Mouse (Mus musculus) neural tube, embryonic 14.5 days (tissue): ENCODE data around the gene Anln. TPM values are rescaled to one million over a fixed set of nuclear protein-coding genes. Genes with fewer than 3 reads are reported as not detected.
"Not testable (repeated sequence)": the region's sequence is repeated elsewhere in the genome, so short reads cannot be mapped to it uniquely, and the experiment has no call there.

ENCODE experiments used
- ATAC-seq: fragments of 200-750 bp; cut with Nextera tagmentation; 2 replicates; pipeline ENCODE4 v1.8.0; 2017; ENCODE audit warnings: low read depth, mild to moderate bottlenecking, moderate TSS enrichment, moderate library complexity
- H3K27ac ChIP-seq: fragments of 300-500 bp; sonication (generic); 2 replicates; pipeline ENCODE4 v1.5.1; 2014; ENCODE audit warnings: low read depth, mild to moderate bottlenecking, control low read depth, low read length, moderate library complexity, mixed read lengths
- H3K27me3 ChIP-seq: fragments of 300-500 bp; sonication (generic); 2 replicates; pipeline ENCODE4 v1.6.1; 2014; ENCODE audit warnings: low read length; ENCODE audit not compliant: control insufficient read depth, insufficient read depth
- H3K36me3 ChIP-seq: fragments of 300-500 bp; sonication (generic); 2 replicates; pipeline ENCODE4 v1.6.1; 2014; ENCODE audit warnings: low read length, mixed read lengths; ENCODE audit not compliant: control insufficient read depth, insufficient read depth
- H3K4me1 ChIP-seq: fragments of 300-500 bp; sonication (generic); 2 replicates; pipeline ENCODE4 v1.6.1; 2014; ENCODE audit warnings: low read length; ENCODE audit not compliant: control insufficient read depth, insufficient read depth
- H3K4me2 ChIP-seq: fragments of 300-500 bp; sonication (generic); 2 replicates; pipeline ENCODE4 v1.6.1; 2014; ENCODE audit warnings: mild to moderate bottlenecking, low read depth, low read length, control low read depth
- H3K4me3 ChIP-seq: fragments of 300-500 bp; sonication (generic); 2 replicates; pipeline ENCODE4 v1.5.1; 2014; ENCODE audit warnings: low read depth, low read length, control low read depth, mixed read lengths
- H3K9ac ChIP-seq: fragments of 300-500 bp; sonication (generic); replicated peaks from 2 replicates; pipeline ENCODE4 v1.6.1; 2014; ENCODE audit warnings: low read depth, mild to moderate bottlenecking, control low read depth, low read length, mixed read lengths
- H3K9me3 ChIP-seq: fragments of 300-500 bp; sonication (generic); 2 replicates; pipeline ENCODE4 v1.6.1; 2016; ENCODE audit warnings: low read length; ENCODE audit not compliant: control insufficient read depth
- WGBS: fragments of 180-500 bp; shearing (Covaris S2); extraction: QIAGEN DNeasy Blood & Tissue Kit; methylation state at CpG from one replicate; pipeline ENCODE4 v1.1.7; 2014; 5-methylcytosine and 5-hydroxymethylcytosine counted together
- polyA plus RNA-seq: library from polyadenylated mRNA; unstranded; fragments of >200 nt; fragmentation: Nextera tagmentation; extraction: Ambion mirVana; gene quantifications from 2 replicates; pipeline ENCODE4 v1.2.1, GENCODE M21; 2014

Anln gene
- polyA plus RNA-seq, 1 experiment from 2014 or later, result 2.3 TPM

GRCm38 (mm10) chr9:22408344-22408743 is 19.4 kb upstream of the Anln start:
- H3K27me3 ChIP-seq, ATAC-seq, H3K36me3 ChIP-seq, H3K9ac ChIP-seq, H3K4me3 ChIP-seq, H3K9me3 ChIP-seq, H3K27ac ChIP-seq, H3K4me1 ChIP-seq, H3K4me2 ChIP-seq: not testable (repeated sequence)
- WGBS, result 34% methylated on average over 4 of the region's 4 CpGs

- H3K9ac ChIP-seq, H3K9me3 ChIP-seq, H3K4me3 ChIP-seq, ATAC-seq, H3K4me1 ChIP-seq, H3K27me3 ChIP-seq, H3K36me3 ChIP-seq, H3K27ac ChIP-seq, H3K4me2 ChIP-seq: not testable (repeated sequence)
- WGBS, result 84% methylated on average over 3 of the region's 4 CpGs
Observed at GRCm38 (mm10) chr9:22407633-22408032, 18.6 kb upstream of the Anln start.

- Histone ChIP-seq H3K4me2 (no peak overlapping the region), H3K4me1 (no peaks in the 10 kb centered on the region), H3K27ac (no peak overlapping the region), H3K4me3 (no peak overlapping the region), H3K27me3 (no peaks in the 10 kb centered on the region), H3K9ac (no peak overlapping the region), H3K9me3 (no peaks in the 10 kb centered on the region), H3K36me3 (no peaks in the 10 kb centered on the region)
- WGBS, result 83% methylated on average over 3 of the region's 3 CpGs
- ATAC-seq, result no peak
Observed at GRCm38 (mm10) chr9:22405414-22405813, 16.4 kb upstream of the Anln start.

- WGBS, result 69% methylated on average over 2 of the region's 2 CpGs
- ATAC-seq, H3K4me3 ChIP-seq: not testable (repeated sequence)
Observed at GRCm38 (mm10) chr9:22403501-22403900, 14.5 kb upstream of the Anln start.

GRCm38 (mm10) chr9:22402976-22403375 is 14.0 kb upstream of the Anln start:
- Histone ChIP-seq H3K36me3 (no peaks in the 10 kb centered on the region), H3K4me3 (no peak overlapping the region), H3K27ac (no peak overlapping the region), H3K4me1 (no peaks in the 10 kb centered on the region), H3K9me3 (no peaks in the 10 kb centered on the region), H3K9ac (no peak overlapping the region), H3K27me3 (no peaks in the 10 kb centered on the region), H3K4me2 (no peak overlapping the region)
- no peak for ATAC-seq
- WGBS, result 86% methylated on average over 3 of the region's 3 CpGs

More at GRCm38 (mm10) chr9:22403501-22403900, 14.5 kb upstream of the Anln start:
- not testable (repeated sequence) for H3K27me3 ChIP-seq, H3K36me3 ChIP-seq, H3K4me1 ChIP-seq, H3K9me3 ChIP-seq, H3K27ac ChIP-seq, H3K4me2 ChIP-seq, H3K9ac ChIP-seq

- 88% methylated on average over 6 of the region's 6 CpGs for WGBS
- no peak overlapping the region for H3K9ac ChIP-seq
- ATAC-seq, result no peak
Observed at GRCm38 (mm10) chr9:22402001-22402400, 13.0 kb upstream of the Anln start.

GRCm38 (mm10) chr9:22399021-22399420 is 10.0 kb upstream of the Anln start:
- H3K27me3 ChIP-seq, result no peaks in the 10 kb centered on the region
- ATAC-seq, result no peak
- H3K4me3 ChIP-seq, result no peak overlapping the region
- H3K27ac ChIP-seq, result no peak overlapping the region
- 84% methylated on average over 4 of the region's 4 CpGs for WGBS
- no peaks in the 10 kb centered on the region for H3K9me3 ChIP-seq
- H3K4me2 ChIP-seq, result no peak overlapping the region
- no peaks in the 10 kb centered on the region for H3K36me3 ChIP-seq
- H3K9ac ChIP-seq, result no peak overlapping the region
- H3K4me1 ChIP-seq, result no peaks in the 10 kb centered on the region

More at GRCm38 (mm10) chr9:22402001-22402400, 13.0 kb upstream of the Anln start:
- H3K4me3 ChIP-seq, result no peak overlapping the region
- no peak overlapping the region for H3K27ac ChIP-seq
- no peaks in the 10 kb centered on the region for H3K9me3 ChIP-seq
- no peaks in the 10 kb centered on the region for H3K4me1 ChIP-seq
- no peaks in the 10 kb centered on the region for H3K27me3 ChIP-seq
- H3K4me2 ChIP-seq, result no peak overlapping the region
- no peaks in the 10 kb centered on the region for H3K36me3 ChIP-seq

- ATAC-seq, result no peak
- WGBS, result 92% methylated on average over 2 of the region's 2 CpGs
Observed at GRCm38 (mm10) chr9:22394725-22395124, 5.7 kb upstream of the Anln start.

GRCm38 (mm10) chr9:22390390-22390789 is 1.4 kb upstream of the Anln start:
- no peaks in the 10 kb centered on the region for H3K27me3 ChIP-seq
- no peak overlapping the region for H3K9ac ChIP-seq
- no peaks in the 10 kb centered on the region for H3K9me3 ChIP-seq
- 0 out of 2 replicates have a peak, but pooled peaks cover 7% of the 10 kb centered on the region for H3K4me1 ChIP-seq
- no peak overlapping the region for H3K4me2 ChIP-seq
- H3K27ac ChIP-seq, result no peak overlapping the region
- no peaks in the 10 kb centered on the region for H3K36me3 ChIP-seq
- 93% methylated on average over 5 of the region's 5 CpGs for WGBS
- no peak overlapping the region for H3K4me3 ChIP-seq
- ATAC-seq, result no peak

More at GRCm38 (mm10) chr9:22394725-22395124, 5.7 kb upstream of the Anln start:
- Histone ChIP-seq H3K4me2 (no peak overlapping the region), H3K27me3 (no peaks in the 10 kb centered on the region), H3K4me3 (no peak overlapping the region), H3K9me3 (no peaks in the 10 kb centered on the region), H3K36me3 (no peaks in the 10 kb centered on the region), H3K9ac (no peak overlapping the region), H3K27ac (no peak overlapping the region), H3K4me1 (no peaks in the 10 kb centered on the region)
